Mouse (Mus musculus): ENCODE measurements around the gene Twist2.

DNA sequence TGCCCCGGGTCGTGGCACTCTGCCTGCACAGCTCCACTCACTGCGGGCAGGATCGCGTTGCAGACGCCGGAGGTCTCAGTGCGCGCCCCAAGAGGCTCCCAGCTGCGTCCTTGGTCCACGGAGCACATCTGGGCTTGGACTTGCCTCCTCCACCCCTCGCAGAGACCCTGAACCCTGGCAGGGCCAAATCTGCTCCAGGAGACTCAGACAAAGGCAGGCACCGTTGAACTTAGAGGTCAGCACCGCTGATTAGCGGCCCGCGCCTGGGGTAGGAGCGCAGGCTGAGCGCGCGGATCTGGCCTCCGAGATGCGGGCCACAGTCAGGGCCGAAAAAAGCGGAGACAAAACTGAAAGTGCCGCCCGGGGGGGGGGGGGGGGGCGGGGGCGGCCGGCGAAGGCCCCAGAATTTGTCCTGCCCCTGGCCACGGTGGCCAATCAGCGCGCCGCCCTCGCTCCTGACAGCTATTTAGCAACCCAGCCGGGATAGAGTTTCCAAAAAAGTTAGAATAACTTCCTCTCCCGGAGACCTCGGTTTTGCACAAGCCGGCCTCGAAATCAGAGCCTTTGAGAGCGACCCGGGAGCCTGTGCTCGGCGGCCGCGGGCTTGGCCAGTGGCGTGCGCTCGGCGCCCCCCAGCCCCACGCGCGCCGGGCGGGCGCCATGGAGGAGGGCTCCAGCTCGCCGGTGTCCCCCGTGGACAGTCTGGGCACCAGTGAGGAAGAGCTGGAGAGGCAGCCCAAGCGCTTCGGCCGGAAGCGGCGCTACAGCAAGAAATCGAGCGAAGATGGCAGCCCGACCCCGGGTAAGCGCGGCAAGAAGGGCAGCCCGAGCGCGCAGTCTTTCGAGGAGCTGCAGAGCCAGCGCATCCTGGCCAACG, at the start of gene Twist2:
- TF ChIP-seq ZC3H11A (IDR thresholded peaks at IDR 0.05; ENCODE audit: borderline replicate concordance, low read depth, low read length) (no peak), MAFK (IDR thresholded peaks at IDR 0.05; ENCODE audit: insufficient read depth, low read depth, low read length) (no peak), HCFC1 (IDR thresholded peaks at IDR 0.05; ENCODE audit: borderline replicate concordance, insufficient read depth, low read length) (no peak)

Measured in ES-E14 (cell line).